Mouse (Mus musculus): ENCODE measurements around the gene Polr1c. TPM values are rescaled to one million over a fixed set of nuclear protein-coding genes. Genes with fewer than 3 reads are reported as not detected.

Polr1c gene
- polyA plus RNA-seq, 1 experiment from 2014 or later: 90.4 TPM

DNA sequence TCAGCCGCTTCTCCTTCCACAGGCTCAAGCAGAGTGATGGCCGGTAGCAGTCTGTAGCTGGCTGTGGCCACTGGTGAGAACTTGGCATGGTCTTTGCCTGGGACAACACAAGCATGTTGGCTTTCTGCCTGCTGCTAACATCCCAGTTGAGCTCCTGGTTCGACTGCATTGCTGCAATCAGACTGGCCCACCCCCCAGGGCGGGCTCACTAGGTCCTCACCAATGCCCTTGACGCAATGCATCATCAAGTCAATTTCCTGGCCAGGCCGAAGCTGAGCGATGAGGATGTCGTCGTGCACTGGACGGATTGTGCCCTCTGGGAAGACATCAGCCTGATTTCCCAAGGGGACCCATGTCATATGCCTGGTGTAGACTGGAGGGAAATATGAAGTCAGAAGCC is 3.3 kb downstream of the Polr1c start:
- no peak overlapping the region for H3K9ac ChIP-seq (ENCODE audit: low read depth, low read length)
- H3K9me3 ChIP-seq (ENCODE audit: control insufficient read depth, low read length): no peaks in the 10 kb centered on the region
- ATAC-seq (replicated peaks; ENCODE audit: low FRiP score) (no peak), DNase-seq (ENCODE audit: low spot score) (no peak)
- WGBS: 80% methylated on average over 10 of the region's 10 CpGs
- peaks cover 62% of the 10 kb centered on the region for H3K36me3 ChIP-seq (ENCODE audit: control insufficient read depth, insufficient read depth, low read length)
- H3K4me2 ChIP-seq: no peak overlapping the region
- no peak overlapping the region for H3K27ac ChIP-seq (ENCODE audit: low read depth, low read length)
- no peak overlapping the region for H3K4me3 ChIP-seq (ENCODE audit: low read depth, low read length)
- H3K4me1 ChIP-seq (replicated peaks; ENCODE audit: control insufficient read depth, insufficient read depth, low read length): peaks cover 16% of the 10 kb centered on the region
- no peaks in the 10 kb centered on the region for H3K27me3 ChIP-seq (replicated peaks; ENCODE audit: control insufficient read depth, insufficient read depth, low read length)

DNA sequence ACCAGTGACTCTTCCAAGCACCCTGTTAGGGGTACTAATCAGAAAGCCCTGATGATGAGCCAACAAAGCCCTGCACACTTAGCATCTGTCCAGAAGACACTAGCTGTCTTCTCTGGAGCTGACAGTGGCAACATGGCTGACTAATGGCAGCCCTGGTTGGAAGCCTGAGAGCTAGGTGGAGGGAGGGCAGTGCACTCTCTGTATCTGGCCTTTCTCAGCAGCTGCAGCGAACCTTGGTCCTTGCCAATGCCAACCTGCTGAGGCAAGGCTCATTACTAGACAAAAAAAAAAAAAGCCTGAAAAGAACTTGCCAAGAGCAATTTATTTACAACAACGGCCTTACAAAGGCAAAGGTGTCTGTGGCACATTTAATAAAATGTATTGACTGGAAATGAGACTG is 4.2 kb downstream of the Polr1c start:
- no peaks in the 10 kb centered on the region for H3K27me3 ChIP-seq (replicated peaks; ENCODE audit: control insufficient read depth, insufficient read depth, low read length)
- WGBS: 85% methylated on average over 2 of the region's 2 CpGs
- no peak for ATAC-seq (replicated peaks; ENCODE audit: low FRiP score)
- peaks cover 65% of the 10 kb centered on the region for H3K36me3 ChIP-seq (ENCODE audit: control insufficient read depth, insufficient read depth, low read length)
- peaks cover 7% of the 10 kb centered on the region for H3K4me1 ChIP-seq (replicated peaks; ENCODE audit: control insufficient read depth, insufficient read depth, low read length)
- no peak overlapping the region; the same call in 1 of the 2 replicates for H3K27ac ChIP-seq (ENCODE audit: low read depth, low read length)
- DNase-seq (ENCODE audit: low spot score): no peak
- H3K4me3 ChIP-seq (ENCODE audit: low read depth, low read length): no peak overlapping the region
- no peak overlapping the region for H3K4me2 ChIP-seq
- no peaks in the 10 kb centered on the region for H3K9me3 ChIP-seq (ENCODE audit: control insufficient read depth, low read length)
- H3K9ac ChIP-seq (ENCODE audit: low read depth, low read length): no peak overlapping the region

DNA sequence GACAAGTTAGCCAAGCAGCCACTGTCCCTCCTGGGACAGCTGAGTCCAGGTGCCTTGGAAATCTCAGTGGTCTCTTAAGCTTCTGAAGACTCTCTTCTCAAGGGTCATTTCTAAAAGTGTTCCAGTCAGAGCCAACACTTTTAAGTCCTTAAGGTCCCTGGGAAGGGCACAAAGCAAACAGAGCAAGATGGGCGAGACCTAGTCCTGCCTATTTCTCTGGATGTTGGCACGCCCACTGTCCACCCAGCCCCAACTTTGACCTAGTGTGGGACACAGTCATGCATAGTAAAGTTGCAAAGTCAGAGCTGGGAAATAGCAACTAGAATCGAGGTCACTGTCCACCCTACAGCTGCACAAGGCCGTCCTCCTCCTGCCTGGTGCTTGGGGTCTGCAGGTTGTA is 4.9 kb downstream of the Polr1c start:
- Histone ChIP-seq H3K27ac (ENCODE audit: low read depth, low read length) (no peak overlapping the region), H3K36me3 (ENCODE audit: control insufficient read depth, insufficient read depth, low read length) (peaks cover 70% of the 10 kb centered on the region)
- WGBS: 87% methylated on average over 4 of the region's 4 CpGs

DNA sequence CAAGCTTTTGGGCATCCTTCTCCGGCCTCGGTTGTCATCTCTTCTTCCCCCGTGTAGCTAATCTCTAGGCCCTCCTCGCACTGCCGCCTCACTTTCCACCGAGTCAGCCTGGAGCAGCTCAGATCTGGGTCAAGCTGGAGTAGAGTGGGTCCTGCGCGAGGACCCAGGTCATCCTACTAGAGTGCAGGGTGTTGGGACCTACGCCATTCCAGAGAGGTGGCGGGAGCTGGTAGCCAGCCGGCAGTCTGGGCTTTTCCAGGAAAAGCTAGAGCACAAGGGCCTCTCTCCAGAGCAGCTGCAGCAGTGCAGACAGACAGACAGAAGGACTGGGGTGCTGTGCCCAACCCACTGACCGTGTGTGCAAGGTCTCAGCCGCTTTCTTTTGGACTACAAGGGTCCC is 5.6 kb downstream of the Polr1c start:
- Histone ChIP-seq H3K27me3 (replicated peaks; ENCODE audit: control insufficient read depth, insufficient read depth, low read length) (no peaks in the 10 kb centered on the region), H3K4me2 (no peak overlapping the region), H3K9me3 (ENCODE audit: control insufficient read depth, low read length) (no peaks in the 10 kb centered on the region), H3K4me3 (ENCODE audit: low read depth, low read length) (no peak overlapping the region), H3K4me1 (replicated peaks; ENCODE audit: control insufficient read depth, insufficient read depth, low read length) (peaks cover 5% of the 10 kb centered on the region), H3K36me3 (ENCODE audit: control insufficient read depth, insufficient read depth, low read length) (peaks cover 72% of the 10 kb centered on the region), H3K9ac (ENCODE audit: low read depth, low read length) (no peak overlapping the region), H3K27ac (ENCODE audit: low read depth, low read length) (no peak overlapping the region)
- no peak for ATAC-seq (replicated peaks; ENCODE audit: low FRiP score)
- DNase-seq (ENCODE audit: low spot score): no peak
- 87% methylated on average over 13 of the region's 13 CpGs for WGBS

More for the DNA sequence above, 4.9 kb downstream of the Polr1c start:
- Histone ChIP-seq H3K4me3 (ENCODE audit: low read depth, low read length) (no peak overlapping the region), H3K4me2 (no peak overlapping the region), H3K9me3 (ENCODE audit: control insufficient read depth, low read length) (no peaks in the 10 kb centered on the region), H3K4me1 (replicated peaks; ENCODE audit: control insufficient read depth, insufficient read depth, low read length) (peaks cover 5% of the 10 kb centered on the region), H3K9ac (ENCODE audit: low read depth, low read length) (no peak overlapping the region), H3K27me3 (replicated peaks; ENCODE audit: control insufficient read depth, insufficient read depth, low read length) (no peaks in the 10 kb centered on the region)
- DNase-seq (ENCODE audit: low spot score) (no peak), ATAC-seq (replicated peaks; ENCODE audit: low FRiP score) (no peak)

DNA sequence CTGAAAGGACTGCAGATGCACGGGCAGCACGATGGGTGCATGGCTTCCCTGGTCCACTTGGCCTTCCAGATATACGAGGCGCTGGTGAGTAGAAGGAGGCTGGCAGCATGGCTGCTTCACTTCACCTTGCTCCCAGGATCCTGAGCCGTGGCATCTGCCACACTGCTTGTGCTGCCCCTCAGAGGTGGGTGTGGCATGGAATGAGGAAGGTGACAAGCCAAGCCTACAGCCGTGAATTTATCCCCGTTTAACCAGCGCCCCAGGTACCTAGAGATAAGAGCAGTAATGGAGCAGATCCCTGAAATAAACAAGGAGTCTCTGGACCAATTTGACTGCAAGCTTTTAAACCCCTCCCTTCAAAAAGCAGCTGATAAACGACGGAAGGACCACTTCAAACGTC is 6.4 kb downstream of the Polr1c start:
- ATAC-seq (replicated peaks; ENCODE audit: low FRiP score) (no peak), DNase-seq (ENCODE audit: low spot score) (no peak)
- Histone ChIP-seq H3K4me2 (no peak overlapping the region), H3K9me3 (ENCODE audit: control insufficient read depth, low read length) (no peaks in the 10 kb centered on the region), H3K27ac (ENCODE audit: low read depth, low read length) (no peak overlapping the region), H3K36me3 (ENCODE audit: control insufficient read depth, insufficient read depth, low read length) (peaks cover 77% of the 10 kb centered on the region), H3K4me1 (replicated peaks; ENCODE audit: control insufficient read depth, insufficient read depth, low read length) (peaks cover 4% of the 10 kb centered on the region; the same call in 1 of the 2 replicates), H3K4me3 (ENCODE audit: low read depth, low read length) (no peak overlapping the region), H3K9ac (ENCODE audit: low read depth, low read length) (no peak overlapping the region), H3K27me3 (replicated peaks; ENCODE audit: control insufficient read depth, insufficient read depth, low read length) (no peaks in the 10 kb centered on the region)
- WGBS: 75% methylated on average over 11 of the region's 11 CpGs

DNA sequence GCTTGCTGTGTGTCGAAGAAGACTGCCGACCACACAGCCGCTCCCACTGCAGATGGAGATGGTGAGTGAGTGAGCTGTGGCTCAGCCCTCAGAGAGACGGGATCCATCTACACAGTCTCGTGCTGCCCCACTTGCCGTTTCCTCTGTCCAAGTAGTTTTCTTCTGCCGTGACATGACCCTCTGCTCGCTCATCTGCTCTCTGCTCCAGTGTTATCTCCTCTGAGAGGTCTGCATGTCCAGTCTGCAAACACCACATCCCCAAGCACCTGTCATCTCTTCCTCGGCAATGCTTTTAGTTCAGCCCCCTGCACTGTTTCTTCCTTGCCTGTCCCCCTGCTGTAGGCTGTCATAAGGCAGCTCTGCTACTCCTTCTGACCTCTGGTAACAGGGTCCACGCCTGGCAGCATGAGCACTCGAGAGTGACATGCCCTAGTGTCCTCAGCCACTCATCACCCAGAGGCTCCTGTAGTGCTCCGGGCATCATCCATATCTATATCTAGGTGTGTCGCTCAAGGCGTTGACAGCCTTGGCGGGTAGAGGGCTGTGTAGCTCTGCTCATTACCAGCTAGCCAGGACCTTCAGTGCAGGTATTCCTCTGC is 8.2 kb downstream of the Polr1c start:
- Histone ChIP-seq H3K9me3 (ENCODE audit: control insufficient read depth, low read length) (no peaks in the 10 kb centered on the region), H3K4me1 (replicated peaks; ENCODE audit: control insufficient read depth, insufficient read depth, low read length) (peaks cover 5% of the 10 kb centered on the region; the same call in 1 of the 2 replicates), H3K36me3 (ENCODE audit: control insufficient read depth, insufficient read depth, low read length) (peaks cover 68% of the 10 kb centered on the region), H3K27ac (ENCODE audit: low read depth, low read length) (no peak overlapping the region), H3K27me3 (replicated peaks; ENCODE audit: control insufficient read depth, insufficient read depth, low read length) (no peaks in the 10 kb centered on the region), H3K4me2 (no peak overlapping the region), H3K9ac (ENCODE audit: low read depth, low read length) (no peak overlapping the region), H3K4me3 (ENCODE audit: low read depth, low read length) (no peak overlapping the region)
- WGBS: 86% methylated on average over 15 of the region's 15 CpGs
- DNase-seq (ENCODE audit: low spot score) (no peak), ATAC-seq (replicated peaks; ENCODE audit: low FRiP score) (no peak)

DNA sequence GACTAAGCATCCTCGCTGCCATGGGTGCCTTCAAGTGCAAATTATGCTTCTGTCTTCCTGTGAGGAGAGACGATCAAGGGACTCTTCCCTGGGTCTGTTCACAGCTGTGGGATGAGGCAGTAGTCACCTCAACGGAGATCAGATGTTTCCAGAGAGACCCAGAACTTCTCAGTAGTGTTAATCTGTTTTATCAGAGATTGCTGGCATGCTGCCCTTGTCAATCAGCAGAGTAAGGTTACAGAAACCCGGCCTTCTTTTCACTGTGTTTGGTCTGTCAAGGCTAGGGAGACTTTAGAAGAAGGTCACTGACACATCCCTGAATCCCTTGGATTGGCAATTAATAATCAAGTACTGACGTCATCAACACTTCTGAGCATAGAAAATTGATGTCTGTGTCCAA is 10.4 kb downstream of the Polr1c start:
- Histone ChIP-seq H3K9me3 (ENCODE audit: control insufficient read depth, low read length) (no peaks in the 10 kb centered on the region), H3K36me3 (ENCODE audit: control insufficient read depth, insufficient read depth, low read length) (peaks cover 58% of the 10 kb centered on the region), H3K4me2 (no peak overlapping the region), H3K27ac (ENCODE audit: low read depth, low read length) (no peak overlapping the region), H3K9ac (ENCODE audit: low read depth, low read length) (no peak overlapping the region), H3K27me3 (replicated peaks; ENCODE audit: control insufficient read depth, insufficient read depth, low read length) (no peaks in the 10 kb centered on the region), H3K4me3 (ENCODE audit: low read depth, low read length) (no peak overlapping the region), H3K4me1 (replicated peaks; ENCODE audit: control insufficient read depth, insufficient read depth, low read length) (peaks cover 5% of the 10 kb centered on the region; the same call in 1 of the 2 replicates)
- DNase-seq (ENCODE audit: low spot score) (no peak), ATAC-seq (replicated peaks; ENCODE audit: low FRiP score) (no peak; the same call in 1 of the 2 replicates)
- 72% methylated on average over 5 of the region's 5 CpGs for WGBS

DNA sequence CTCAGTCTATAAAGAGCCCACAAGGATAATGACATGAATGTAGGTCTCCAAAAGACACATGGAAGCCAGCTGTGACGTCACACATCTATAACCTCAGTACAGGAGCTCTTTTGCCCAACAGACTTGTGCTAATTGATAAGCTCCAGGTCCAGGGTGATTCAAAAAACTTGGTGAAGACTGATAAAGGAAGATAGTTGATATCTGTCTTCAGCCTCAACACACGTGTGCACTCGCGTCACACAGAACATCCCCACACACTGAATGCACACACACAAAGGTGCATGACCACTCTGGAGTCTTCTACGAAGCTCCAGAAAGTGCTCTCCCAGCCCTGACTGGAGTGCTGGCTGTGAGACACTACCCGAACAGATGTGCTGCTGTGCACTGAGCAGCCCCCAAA is 10.8 kb downstream of the Polr1c start:
- peaks cover 54% of the 10 kb centered on the region for H3K36me3 ChIP-seq (ENCODE audit: control insufficient read depth, insufficient read depth, low read length)
- H3K9ac ChIP-seq (ENCODE audit: low read depth, low read length): no peak overlapping the region
- H3K27ac ChIP-seq (ENCODE audit: low read depth, low read length): no peak overlapping the region
- H3K4me3 ChIP-seq (ENCODE audit: low read depth, low read length): no peak overlapping the region
- H3K27me3 ChIP-seq (replicated peaks; ENCODE audit: control insufficient read depth, insufficient read depth, low read length): no peaks in the 10 kb centered on the region
- H3K4me2 ChIP-seq: no peak overlapping the region
- ATAC-seq (replicated peaks; ENCODE audit: low FRiP score): peak; percentile 75
- WGBS: 68% methylated on average over 6 of the region's 6 CpGs
- peaks cover 5% of the 10 kb centered on the region; the same call in 1 of the 2 replicates for H3K4me1 ChIP-seq (replicated peaks; ENCODE audit: control insufficient read depth, insufficient read depth, low read length)
- no peaks in the 10 kb centered on the region for H3K9me3 ChIP-seq (ENCODE audit: control insufficient read depth, low read length)
- DNase-seq (ENCODE audit: low spot score): no peak

DNA sequence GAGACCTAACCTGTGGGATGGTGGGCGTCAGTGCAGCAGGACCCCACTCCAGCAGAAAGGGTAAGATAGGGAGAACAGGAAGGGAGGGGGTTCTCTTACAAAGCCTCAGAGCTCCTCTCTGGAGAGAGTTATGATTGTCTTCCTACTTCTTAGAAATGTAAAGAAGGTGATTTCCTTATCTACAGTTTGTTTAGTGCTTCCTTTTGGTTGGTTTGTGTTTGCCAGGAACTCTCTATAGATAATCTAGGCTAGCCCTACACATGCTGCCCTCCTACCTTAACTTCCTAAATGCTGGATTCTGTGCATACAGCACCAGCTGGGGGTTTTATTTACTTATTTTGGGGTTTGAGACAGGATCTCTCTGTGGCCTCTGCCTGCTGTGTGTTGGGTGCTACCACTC is 11.8 kb downstream of the Polr1c start:
- H3K4me2 ChIP-seq: no peak overlapping the region
- H3K4me3 ChIP-seq (ENCODE audit: low read depth, low read length): no peak overlapping the region
- WGBS: 73% methylated on average over 1 of the region's 1 CpGs
- peaks cover 51% of the 10 kb centered on the region for H3K36me3 ChIP-seq (ENCODE audit: control insufficient read depth, insufficient read depth, low read length)
- DNase-seq (ENCODE audit: low spot score) (no peak), ATAC-seq (replicated peaks; ENCODE audit: low FRiP score) (no peak)
- no peak overlapping the region for H3K9ac ChIP-seq (ENCODE audit: low read depth, low read length)
- no peaks in the 10 kb centered on the region for H3K27me3 ChIP-seq (replicated peaks; ENCODE audit: control insufficient read depth, insufficient read depth, low read length)
- no peaks in the 10 kb centered on the region for H3K9me3 ChIP-seq (ENCODE audit: control insufficient read depth, low read length)
- peaks cover 5% of the 10 kb centered on the region; the same call in 1 of the 2 replicates for H3K4me1 ChIP-seq (replicated peaks; ENCODE audit: control insufficient read depth, insufficient read depth, low read length)
- no peak overlapping the region for H3K27ac ChIP-seq (ENCODE audit: low read depth, low read length)

Measured in liver, embryonic 11.5 days (tissue).